Mouse (Mus musculus) kidney, adult 11 months (tissue): ENCODE measurements around the gene Dok5.

Experiments used
- DNase-seq: peaks from one replicate; pipeline ENCODE4 v3.0.0; 2022

The Dok5 gene

GRCm38 (mm10) chr2:170864820-170865219 lies 133.2 kb downstream of the Dok5 start:
- no peak for DNase-seq

DNA sequence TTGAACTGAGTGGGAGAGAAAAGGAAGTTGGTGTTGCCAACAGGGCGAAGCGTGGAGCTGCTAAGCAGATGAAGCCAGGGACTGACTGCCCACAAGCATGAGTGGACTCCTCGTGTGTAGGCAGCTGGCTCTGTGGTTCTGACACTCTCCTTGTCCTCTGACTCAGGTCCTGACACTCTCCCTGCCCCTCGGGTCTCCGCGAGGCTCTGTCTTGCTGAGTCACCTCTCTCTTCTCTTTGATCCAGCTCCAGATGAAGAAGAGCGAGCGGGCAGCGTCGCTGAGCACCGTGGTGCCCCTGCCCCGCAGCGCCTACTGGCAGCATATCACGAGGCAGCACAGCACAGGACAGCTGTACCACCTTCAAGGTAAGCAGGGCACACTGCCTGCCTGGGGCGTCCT lies 139.0 kb downstream of the Dok5 start:
- DNase-seq = no peak

GRCm38 (mm10) chr2:170871469-170871868 lies 139.9 kb downstream of the Dok5 start:
- no peak for DNase-seq

GRCm38 (mm10) chr2:170873382-170873781 lies 141.8 kb downstream of the Dok5 start:
- DNase-seq = peak; percentile 21

GRCm38 (mm10) chr2:170877515-170877914 lies 145.9 kb downstream of the Dok5 start:
- peak; percentile 74 for DNase-seq

GRCm38 (mm10) chr2:170877936-170878335 lies 146.3 kb downstream of the Dok5 start:
- no peak for DNase-seq

DNA sequence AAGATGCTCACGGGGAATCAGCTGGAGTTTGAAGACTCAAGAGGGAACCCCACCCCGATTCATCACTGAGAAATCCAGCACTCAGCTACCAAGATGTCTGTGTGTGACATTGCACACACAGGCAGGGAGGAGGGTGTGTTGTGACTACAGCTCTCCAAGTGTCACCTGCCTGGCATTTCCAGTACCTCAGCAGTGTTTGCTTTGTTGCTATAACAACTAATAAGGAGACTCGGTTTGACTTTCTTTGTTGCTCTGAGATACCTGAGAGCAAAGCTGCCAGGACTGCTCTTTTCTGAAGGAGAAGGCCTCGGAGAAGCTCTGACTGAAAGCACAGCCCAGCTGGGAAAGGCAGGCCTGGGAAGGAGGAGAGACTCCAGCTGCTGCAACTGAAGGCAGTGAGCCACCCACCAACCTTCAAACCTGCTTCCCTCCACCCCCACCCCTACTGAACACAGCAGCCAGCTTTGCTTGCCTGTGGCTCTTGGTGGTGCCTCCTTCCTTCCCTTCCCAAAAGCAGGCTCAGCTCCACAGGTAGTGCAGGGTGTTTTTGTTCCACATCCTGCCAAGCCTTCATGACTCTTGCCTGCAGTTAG lies 152.7 kb downstream of the Dok5 start:
- DNase-seq = no peak

- no peak for DNase-seq
Observed at GRCm38 (mm10) chr2:170887984-170888383, 156.4 kb downstream of the Dok5 start.

DNA sequence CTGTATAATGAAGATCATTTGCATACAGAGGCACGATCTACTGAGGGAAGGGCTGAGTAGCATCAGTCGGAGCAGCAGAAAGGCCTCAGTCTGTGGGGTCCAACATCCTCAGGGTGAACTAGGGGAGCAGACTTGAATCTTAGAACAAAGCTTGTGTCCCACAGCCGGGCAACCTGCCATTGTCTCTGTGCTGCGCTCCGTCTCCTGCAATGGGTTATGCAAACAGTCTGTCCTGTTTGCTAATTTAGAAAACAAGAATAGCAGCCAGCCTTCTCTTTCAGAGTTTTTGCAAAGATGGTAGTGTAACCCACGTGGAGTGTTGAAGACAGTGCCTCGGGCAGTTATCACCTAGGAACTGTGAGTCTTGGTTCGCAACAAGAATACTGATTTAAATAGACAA lies 163.5 kb downstream of the Dok5 start:
- DNase-seq = no peak

DNA sequence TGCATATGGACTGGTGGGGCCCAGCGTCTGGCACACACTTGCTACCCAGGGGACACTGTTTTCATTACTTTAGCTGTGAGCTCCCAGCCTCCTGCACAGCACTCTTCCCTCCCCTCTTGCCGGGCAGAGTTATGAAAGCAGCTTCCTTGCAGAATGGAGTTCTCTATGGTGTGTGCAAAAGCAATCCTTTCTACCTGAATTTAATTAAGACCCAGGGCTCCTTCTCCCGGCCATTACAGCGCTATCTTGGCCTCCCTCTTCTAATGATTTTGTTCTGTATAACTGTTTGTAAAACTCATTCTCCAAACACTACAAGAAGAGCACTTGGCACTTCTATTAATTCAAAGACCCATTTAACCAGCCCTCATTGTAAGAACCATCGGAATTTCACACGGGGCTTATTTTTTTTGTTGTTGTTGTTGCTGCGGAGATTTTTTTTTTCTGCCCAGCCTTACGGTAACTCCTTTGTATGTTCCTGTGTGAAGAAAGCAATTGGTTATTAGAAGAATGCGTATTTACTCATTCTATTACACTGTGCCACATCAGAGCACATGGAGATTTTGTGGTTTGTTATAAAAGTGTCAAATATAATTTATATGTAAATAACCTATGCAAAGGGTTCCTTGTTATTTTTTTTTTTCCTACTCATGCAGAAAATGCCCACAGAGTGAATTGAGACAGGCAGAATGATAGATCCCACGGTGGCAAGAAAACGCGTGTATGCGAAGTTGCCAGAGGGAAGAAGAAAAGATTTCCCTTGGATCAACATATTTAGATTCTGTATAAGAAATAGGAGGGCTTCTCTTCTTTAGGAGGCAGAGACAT lies 170.8 kb downstream of the Dok5 start:
- no peak for DNase-seq

- no peak for DNase-seq
Observed at GRCm38 (mm10) chr2:170903029-170903306, 171.4 kb downstream of the Dok5 start.

DNA sequence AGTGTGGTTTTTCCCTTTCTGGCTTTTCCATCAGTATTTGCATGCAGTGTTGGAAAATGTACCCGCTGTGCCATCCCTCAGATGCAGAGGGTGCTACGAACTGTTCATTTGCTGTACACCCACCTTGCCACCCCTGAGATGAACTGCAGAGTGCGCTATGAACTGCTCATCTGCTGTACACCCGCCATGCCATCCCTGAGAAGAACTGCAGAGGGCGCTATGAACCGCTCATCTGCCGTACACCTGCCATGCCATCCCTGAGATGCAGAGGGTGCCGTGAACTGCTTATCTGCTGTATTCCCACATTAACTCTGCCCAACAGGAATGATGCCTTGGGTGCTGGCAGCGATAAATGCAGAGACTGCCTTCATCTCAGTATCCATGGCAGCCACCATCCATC lies 171.8 kb downstream of the Dok5 start:
- DNase-seq = no peak

DNA sequence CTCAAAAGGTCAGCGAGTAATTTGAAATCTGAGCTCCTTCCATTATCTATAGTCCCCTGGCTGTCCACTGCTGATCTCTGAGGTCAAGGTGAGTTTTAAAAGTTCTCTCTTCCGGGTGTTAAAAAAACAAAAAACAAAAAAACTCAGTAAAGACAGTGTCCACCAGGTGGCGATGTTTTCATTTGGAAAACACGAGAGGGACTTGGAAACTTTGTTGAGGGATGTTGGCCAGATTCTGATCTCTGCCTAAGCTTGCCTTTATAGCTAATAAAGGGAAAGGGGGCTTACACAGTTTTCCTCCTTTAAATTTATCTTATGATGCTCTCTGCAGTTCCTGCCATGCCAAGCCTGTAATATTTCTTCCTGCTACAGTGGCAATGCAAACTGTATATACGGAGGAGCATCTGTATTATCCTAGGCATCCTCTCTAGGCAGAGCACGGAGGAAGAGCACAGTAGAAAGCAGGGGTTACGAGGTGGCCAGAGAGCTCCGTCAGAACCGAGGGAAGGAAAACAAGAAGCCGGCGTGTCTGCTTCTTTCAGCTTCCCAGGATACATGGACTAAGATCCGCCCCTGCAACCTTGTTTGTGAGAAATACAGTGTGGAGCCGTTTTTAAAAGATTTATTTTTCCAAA lies 181.1 kb downstream of the Dok5 start:
- DNase-seq = no peak

GRCm38 (mm10) chr2:170913863-170914262 lies 182.3 kb downstream of the Dok5 start:
- no peak for DNase-seq

DNA sequence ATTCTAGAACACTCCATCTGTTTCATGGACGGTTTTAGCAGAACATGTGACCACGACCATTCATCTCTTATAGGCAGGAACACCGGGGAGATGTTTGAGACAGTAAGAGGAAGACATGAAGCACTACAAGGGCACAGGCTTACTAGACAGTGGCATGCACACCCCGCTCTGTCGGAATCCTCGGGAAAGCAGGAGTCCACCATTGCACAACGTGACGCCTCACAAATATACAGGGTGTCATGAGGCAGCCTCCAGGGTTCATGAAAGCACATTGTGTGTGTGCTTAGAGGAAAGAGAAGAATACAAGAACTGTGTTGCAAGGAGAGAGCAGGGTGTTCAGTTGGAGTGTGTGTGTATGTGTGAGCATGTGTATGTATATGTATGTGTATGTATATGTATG lies 184.0 kb downstream of the Dok5 start:
- DNase-seq = no peak

GRCm38 (mm10) chr2:170922260-170922659 lies 190.7 kb downstream of the Dok5 start:
- no peak for DNase-seq

DNA sequence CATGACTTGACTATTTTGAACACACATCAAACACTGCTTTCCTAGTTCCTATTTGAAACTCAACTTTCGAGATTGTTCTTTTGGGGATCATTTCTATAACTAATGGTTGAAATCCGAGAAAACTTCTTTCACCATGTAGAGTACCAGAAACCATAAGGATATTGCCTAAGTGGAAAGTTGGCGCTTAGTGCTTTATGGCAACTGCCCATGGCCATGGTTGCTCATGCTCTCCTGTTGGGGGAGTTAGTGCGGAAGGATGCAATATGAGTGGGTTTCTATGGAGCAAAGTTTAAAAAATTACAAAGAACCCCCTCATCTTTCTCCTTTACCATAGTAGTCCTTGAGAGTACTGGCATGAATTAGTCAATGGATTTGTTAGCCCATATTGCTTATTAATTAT lies 192.5 kb downstream of the Dok5 start:
- no peak for DNase-seq

DNA sequence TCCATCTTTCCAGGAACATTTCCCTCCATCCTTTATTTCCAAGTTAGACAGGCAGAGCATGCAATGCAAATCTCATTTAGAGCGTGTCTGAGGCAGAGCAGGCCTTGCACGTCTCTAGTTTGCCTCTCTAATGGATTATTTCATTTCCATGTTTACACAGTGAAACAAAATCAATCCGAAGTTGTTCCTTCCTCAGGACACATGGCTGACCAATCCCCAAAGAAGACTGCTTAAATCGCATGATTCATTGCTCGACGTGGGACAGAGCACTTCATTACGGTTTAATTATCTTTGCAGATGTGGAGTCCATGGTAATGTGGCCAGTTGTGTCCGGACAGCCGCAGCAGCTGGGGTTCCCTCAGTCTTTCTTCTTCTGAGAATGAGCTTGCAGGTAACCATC lies 194.6 kb downstream of the Dok5 start:
- DNase-seq = no peak
